Mouse (Mus musculus) heart, adult 2 months (tissue): ENCODE measurements at regions not wholly inside any gene's neighbourhood (a gene's known extent, or its start where the extent isn't known, plus 50 kb on each side); places are given as distances from the start of the nearest gene placed in this dataset.

ENCODE experiments used
- CTCF ChIP-seq: fragments of 200-600 bp; IDR thresholded peaks from 2 replicates; pipeline ENCODE4 v1.8.1; 2022; ENCODE audit warnings: antibody characterized with exemption, mild to moderate bottlenecking, moderate library complexity
- POLR2A ChIP-seq: fragments of 200-500 bp; IDR thresholded peaks from 2 replicates; pipeline ENCODE4 v1.6.1; 2011; ENCODE audit warnings: mild to moderate bottlenecking, low read depth, low read length, control low read depth; ENCODE audit not compliant: insufficient read depth

DNA sequence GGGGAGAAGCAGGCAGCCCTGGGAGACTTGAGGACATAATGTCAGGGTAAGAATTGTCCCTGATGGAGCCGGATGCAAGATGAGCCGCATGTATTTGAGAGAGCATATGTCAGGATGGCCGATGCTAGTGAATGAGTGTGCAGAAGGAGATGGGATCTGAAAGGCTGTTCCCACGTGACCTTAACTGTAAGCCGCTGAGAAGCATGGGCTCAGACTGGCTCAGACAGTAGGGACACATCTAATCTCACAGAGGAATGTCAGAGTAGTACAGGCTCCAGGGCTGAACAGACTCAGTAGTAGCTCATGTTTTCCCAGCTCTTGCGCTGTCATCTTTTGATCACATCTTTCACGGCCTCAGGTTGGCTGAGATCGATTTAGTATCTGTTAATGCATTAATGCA, 145.4 kb downstream of the Rsl24d1 start:
- no peak for TF ChIP-seq POLR2A
- no peak for TF ChIP-seq CTCF
